Mouse (Mus musculus) thymus, adult 2 months (tissue): Measurements from ENCODE around the gene Zfp827. TPM values are rescaled to one million over a fixed set of nuclear protein-coding genes. Genes with fewer than 3 reads are reported as not detected.

ENCODE experiments used
- DNase-seq: peaks from one replicate; pipeline ENCODE4 v3.0.0; 2021
- H3K27ac ChIP-seq: fragments of 200-500 bp; 2 replicates; pipeline ENCODE4 v1.5.1; 2012; ENCODE audit warnings: low read length, control low read depth; ENCODE audit not compliant: control insufficient read depth, insufficient read depth
- H3K27me3 ChIP-seq: fragments of 200-500 bp; 2 replicates; pipeline ENCODE4 v1.6.1; 2012; ENCODE audit warnings: mild to moderate bottlenecking, low read length, moderate library complexity, mixed read lengths; ENCODE audit not compliant: control insufficient read depth, insufficient read depth
- H3K36me3 ChIP-seq: fragments of 200-500 bp; 2 replicates; pipeline ENCODE4 v1.6.1; 2012; ENCODE audit warnings: mild to moderate bottlenecking, low read length, moderate library complexity; ENCODE audit not compliant: control insufficient read depth, insufficient read depth
- H3K4me1 ChIP-seq: fragments of 200-500 bp; replicated peaks from 2 replicates; pipeline ENCODE4 v1.6.1; 2012; ENCODE audit warnings: low read length; ENCODE audit not compliant: control insufficient read depth, insufficient read depth
- H3K4me3 ChIP-seq: fragments of 200-500 bp; 2 replicates; pipeline ENCODE4 v1.5.1; 2012; ENCODE audit warnings: mild to moderate bottlenecking, low read length, control low read depth, moderate library complexity; ENCODE audit not compliant: control insufficient read depth, insufficient read depth
- CTCF ChIP-seq: fragments of 200-500 bp; IDR thresholded peaks from 2 replicates; pipeline ENCODE4 v1.5.1; 2012; ENCODE audit warnings: mild to moderate bottlenecking, control low read depth, low read length, moderate library complexity, borderline replicate concordance; ENCODE audit not compliant: control insufficient read depth, poor library complexity, insufficient read depth; ENCODE audit errors: extremely low read depth
- POLR2A ChIP-seq: fragments of 200-500 bp; IDR thresholded peaks from 2 replicates; pipeline ENCODE4 v1.6.1; 2012; ENCODE audit warnings: mild to moderate bottlenecking, low read length, control low read depth, moderate library complexity; ENCODE audit not compliant: control insufficient read depth, poor library complexity, insufficient read depth; ENCODE audit errors: extremely low read depth
- WGBS: fragments of 180-500 bp; shearing (Covaris S2); methylation state at CpG from one replicate; pipeline ENCODE4 v1.1.7; 2018; 5-methylcytosine and 5-hydroxymethylcytosine counted together
- polyA plus RNA-seq: library from polyadenylated mRNA; depleted of rRNA; stranded (reverse); fragments of >200 nt; gene quantifications from 2 replicates; pipeline ENCODE4 v1.2.3, GENCODE M21; 2012

Gene Zfp827
- polyA plus RNA-seq, 1 experiment, result 9.6 TPM

- no peaks in the 10 kb centered on the region for H3K36me3 ChIP-seq
- H3K27ac ChIP-seq, result no peak overlapping the region
- DNase-seq, result no peak
- H3K4me1 ChIP-seq, result no peaks in the 10 kb centered on the region
- 91% methylated on average over 3 of the region's 3 CpGs for WGBS
- no peak overlapping the region for H3K4me3 ChIP-seq
- H3K27me3 ChIP-seq, result no peaks in the 10 kb centered on the region
- TF ChIP-seq POLR2A (no peak), CTCF (no peak)
Measured at GRCm38 (mm10) chr8:79084359-79084820, 56.2 kb downstream of the Zfp827 start.

- no peak for DNase-seq
- Histone ChIP-seq H3K4me1 (no peaks in the 10 kb centered on the region), H3K27ac (no peak overlapping the region), H3K27me3 (no peaks in the 10 kb centered on the region), H3K36me3 (no peaks in the 10 kb centered on the region), H3K4me3 (no peak overlapping the region)
- 97% methylated on average over 4 of the region's 4 CpGs for WGBS
- TF ChIP-seq POLR2A (no peak), CTCF (no peak)
Measured at GRCm38 (mm10) chr8:79094422-79094821, 66.2 kb downstream of the Zfp827 start.

DNA sequence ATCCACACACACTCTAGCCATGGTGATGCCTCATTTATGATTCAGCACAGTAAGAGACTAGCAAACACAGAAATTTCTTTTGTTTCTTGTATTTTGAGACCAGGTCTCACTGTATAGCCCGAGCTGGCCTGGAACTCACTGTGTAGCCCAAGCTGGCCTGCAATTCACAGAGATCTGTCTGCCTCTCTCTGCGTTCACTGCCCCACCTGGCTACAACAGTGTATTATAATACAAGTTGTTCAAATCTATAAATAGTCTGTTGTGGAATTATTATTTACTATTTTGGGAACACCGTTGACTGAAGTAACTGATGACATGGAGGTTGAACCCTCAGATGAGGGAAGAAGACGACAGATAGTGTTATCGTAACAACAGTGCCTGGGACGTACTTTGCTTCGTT, 66.9 kb downstream of the Zfp827 start:
- DNase-seq, result no peak
- H3K27me3 ChIP-seq, result no peaks in the 10 kb centered on the region
- TF ChIP-seq POLR2A, result no peak
- TF ChIP-seq CTCF, result no peak
- H3K4me3 ChIP-seq, result no peak overlapping the region
- H3K27ac ChIP-seq, result no peak overlapping the region
- H3K4me1 ChIP-seq, result no peaks in the 10 kb centered on the region
- no peaks in the 10 kb centered on the region for H3K36me3 ChIP-seq
- WGBS, result 97% methylated on average over 7 of the region's 7 CpGs

GRCm38 (mm10) chr8:79096970-79097369, 68.7 kb downstream of the Zfp827 start:
- Histone ChIP-seq H3K36me3 (no peaks in the 10 kb centered on the region), H3K4me3 (no peak overlapping the region), H3K27me3 (no peaks in the 10 kb centered on the region), H3K27ac (no peak overlapping the region), H3K4me1 (no peaks in the 10 kb centered on the region)
- 93% methylated on average over 11 of the region's 11 CpGs for WGBS
- TF ChIP-seq CTCF (no peak), POLR2A (no peak)
- no peak for DNase-seq

- H3K36me3 ChIP-seq, result no peaks in the 10 kb centered on the region
- H3K27me3 ChIP-seq, result no peaks in the 10 kb centered on the region
- H3K4me1 ChIP-seq, result no peaks in the 10 kb centered on the region
- no peak overlapping the region for H3K27ac ChIP-seq
- TF ChIP-seq POLR2A (no peak), CTCF (no peak)
- no peak for DNase-seq
- no peak overlapping the region for H3K4me3 ChIP-seq
- WGBS, result 92% methylated on average over 4 of the region's 4 CpGs
Measured at GRCm38 (mm10) chr8:79102707-79103106, 74.5 kb downstream of the Zfp827 start.

GRCm38 (mm10) chr8:79103185-79103878, 75.1 kb downstream of the Zfp827 start:
- H3K27ac ChIP-seq, result no peak overlapping the region
- H3K4me3 ChIP-seq, result no peak overlapping the region
- DNase-seq, result no peak
- H3K4me1 ChIP-seq, result no peaks in the 10 kb centered on the region
- H3K36me3 ChIP-seq, result no peaks in the 10 kb centered on the region
- H3K27me3 ChIP-seq, result no peaks in the 10 kb centered on the region
- whole genome bisulfite sequencing, result 95% methylated on average over 14 of the region's 14 CpGs
- TF ChIP-seq CTCF (no peak), POLR2A (no peak)

GRCm38 (mm10) chr8:79103923-79104580, 75.8 kb downstream of the Zfp827 start:
- DNase-seq, result no peak
- Histone ChIP-seq H3K36me3 (no peaks in the 10 kb centered on the region), H3K4me3 (no peak overlapping the region), H3K27me3 (no peaks in the 10 kb centered on the region), H3K4me1 (no peaks in the 10 kb centered on the region), H3K27ac (no peak overlapping the region)
- 82% methylated on average over 9 of the region's 9 CpGs for WGBS
- no peak for TF ChIP-seq CTCF
- TF ChIP-seq POLR2A, result no peak
